Mouse (Mus musculus): ENCODE data around the gene Gclm. TPM values are rescaled to one million over a fixed set of nuclear protein-coding genes. Genes with fewer than 3 reads are reported as not detected.

The Gclm gene
- polyA plus RNA-seq (2014; fragmentation: Illumina TruSeq; extraction: RNeasy Lipid Tissue Mini Kit (QIAGEN cat#74804); ENCODE audit: low replicate concordance) = 384 TPM

DNA sequence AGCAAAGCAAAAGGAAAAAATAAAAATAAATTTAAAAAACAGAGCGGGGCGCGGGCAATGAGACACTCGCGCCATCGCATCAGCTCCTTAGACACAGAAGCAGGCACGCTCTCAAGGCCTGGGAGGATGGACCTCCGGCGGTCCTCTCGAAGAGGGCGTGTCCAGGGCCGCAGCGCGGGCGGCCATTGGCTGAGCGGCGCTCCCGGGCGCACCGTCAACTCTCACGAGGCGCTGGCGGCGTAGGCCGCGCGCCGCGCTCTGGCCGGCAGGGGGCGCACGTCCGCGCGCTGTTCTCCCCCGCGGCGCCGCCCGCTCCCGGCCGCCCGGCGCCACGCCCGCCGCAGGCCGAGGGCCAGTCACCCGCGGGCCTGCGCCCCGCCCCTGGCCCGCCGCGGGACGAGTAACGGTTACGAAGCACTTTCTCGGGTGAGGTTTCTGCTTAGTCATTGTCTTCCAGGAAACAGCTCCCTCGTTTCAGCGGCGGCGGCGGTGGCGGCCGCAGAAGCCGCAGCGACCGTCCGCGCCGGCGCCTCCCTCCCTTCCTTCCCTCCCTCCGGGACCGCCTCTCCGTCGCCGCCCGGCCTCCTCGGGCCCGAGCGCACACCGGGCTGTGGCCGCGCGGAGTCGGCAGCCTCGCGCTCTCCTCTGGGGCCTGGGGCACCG lies at the start of gene Gclm:
Gene Gclm (plus strand): TSS at position 343 of the 663 bp plus-strand sequence.

DNA sequence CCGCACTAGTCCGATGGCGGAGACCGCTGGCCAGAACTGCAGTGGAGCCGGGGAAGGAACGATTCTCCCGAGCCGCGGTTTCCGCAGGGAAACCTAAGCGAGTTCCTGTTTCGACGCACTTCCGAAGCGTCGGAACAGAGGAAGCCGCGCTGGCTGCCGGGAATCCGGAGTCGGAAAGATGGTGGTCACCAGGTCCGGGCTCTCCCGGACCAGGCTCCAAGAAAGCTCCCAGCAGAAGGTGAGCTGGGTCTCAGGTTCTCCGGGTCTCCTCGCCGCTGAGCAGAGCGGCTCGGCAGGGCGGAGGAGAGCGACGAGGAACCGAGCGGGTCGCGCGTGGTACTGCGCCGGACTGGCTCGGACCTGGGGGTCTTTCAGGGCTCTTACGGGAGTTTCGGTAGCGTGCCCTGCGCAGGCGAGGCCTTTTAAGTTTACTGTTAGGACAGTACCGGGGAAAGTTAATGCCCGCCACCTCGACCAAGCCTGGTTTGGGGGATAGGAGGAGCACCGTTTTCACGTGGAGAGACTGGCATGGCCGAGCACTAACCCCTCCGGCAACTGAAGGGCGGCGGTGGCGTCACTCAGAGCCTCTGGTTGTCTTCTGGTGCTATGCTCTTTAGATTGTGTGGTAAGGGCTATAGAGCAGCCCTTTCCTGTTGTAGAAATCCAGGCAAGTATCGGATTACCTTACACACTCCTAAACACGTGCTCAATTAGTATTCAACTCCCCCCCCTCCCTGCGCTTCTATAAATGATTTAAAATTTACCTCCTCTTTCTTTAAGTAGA lies 29.1 kb downstream of the Gclm start, which contains the start of gene Dnttip2:
Gene Dnttip2 (plus strand): TSS at position 148 of the 784 bp plus-strand sequence.

DNA sequence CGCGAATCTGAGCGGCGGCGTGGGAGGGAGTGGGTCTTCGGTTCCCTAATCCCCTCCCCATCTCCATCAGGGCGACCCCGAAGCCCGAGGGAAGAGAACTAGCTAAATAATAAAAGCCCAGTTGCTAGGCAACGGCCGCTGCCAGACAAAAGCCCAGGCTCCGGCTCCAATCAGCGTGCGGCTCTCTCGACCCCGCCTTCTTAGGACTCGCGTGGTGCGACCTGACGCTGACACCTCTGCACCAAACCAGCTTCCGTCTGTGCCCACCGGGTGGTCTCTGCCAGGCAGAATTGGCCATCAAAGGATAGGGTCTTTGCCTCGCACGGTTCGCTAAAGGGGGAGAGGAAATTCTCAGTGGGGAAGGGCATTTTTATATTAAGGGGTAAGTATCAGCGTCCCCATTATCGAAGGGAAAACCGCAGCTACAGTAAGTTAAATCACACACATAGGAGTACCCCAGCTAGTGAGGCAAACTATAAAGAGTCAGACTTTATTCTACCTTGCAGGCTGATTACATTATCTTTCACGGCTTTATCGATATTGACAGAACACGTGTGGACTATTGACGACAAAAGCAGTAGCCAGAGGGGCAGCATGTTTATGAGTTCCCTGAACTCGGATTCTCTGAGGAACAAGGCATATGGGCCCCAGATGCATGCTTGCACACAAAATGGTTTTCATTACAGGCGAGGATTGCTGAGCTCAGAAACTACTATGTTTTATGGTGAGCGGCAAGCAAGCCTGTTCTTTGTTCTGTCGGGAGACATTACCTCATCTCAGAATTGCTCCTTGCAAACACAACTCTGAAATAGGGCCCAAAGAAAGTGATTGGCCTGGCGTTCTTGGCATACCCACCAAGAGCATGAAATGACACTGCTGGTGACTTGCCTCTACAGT lies 48.8 kb downstream of the Gclm start, which contains the start of gene Bcar3:
Gene Bcar3 (plus strand): TSS at position 183 of the 897 bp plus-strand sequence.

Other genes starting within 250 kb of the Gclm start
- gene Abca4, start 201.1 kb upstream of the Gclm start, polyA plus RNA-seq (2014; fragmentation: Illumina TruSeq; extraction: RNeasy Lipid Tissue Mini Kit (QIAGEN cat#74804); ENCODE audit: low replicate concordance) = 0.37 TPM
- 183 TPM for gene Dnttip2, start 28.8 kb downstream of the Gclm start, polyA plus RNA-seq (2014; fragmentation: Illumina TruSeq; extraction: RNeasy Lipid Tissue Mini Kit (QIAGEN cat#74804); ENCODE audit: low replicate concordance)
- 22.9 TPM for gene Bcar3, start 48.6 kb downstream of the Gclm start, polyA plus RNA-seq (2014; fragmentation: Illumina TruSeq; extraction: RNeasy Lipid Tissue Mini Kit (QIAGEN cat#74804); ENCODE audit: low replicate concordance)